Mouse (Mus musculus) hindbrain, embryonic 15.5 days (tissue): Measurements from ENCODE around the gene Slc4a1. TPM values are rescaled to one million over a fixed set of nuclear protein-coding genes. Genes with fewer than 3 reads are reported as not detected.

ENCODE experiments used
- ATAC-seq: fragments of 200-750 bp; cut with Nextera tagmentation; 2 replicates; pipeline ENCODE4 v1.8.0; 2017; ENCODE audit warnings: low read depth, moderate number of reproducible peaks, moderate TSS enrichment; ENCODE audit not compliant: low FRiP score
- H3K27ac ChIP-seq: fragments of 300-500 bp; sonication (generic); replicated peaks from 2 replicates; pipeline ENCODE4 v1.5.1; 2015; ENCODE audit warnings: mild to moderate bottlenecking, inconsistent platforms
- H3K27me3 ChIP-seq: fragments of 300-500 bp; sonication (generic); 2 replicates; pipeline ENCODE4 v1.6.1; 2015; ENCODE audit warnings: control low read depth, inconsistent platforms
- H3K36me3 ChIP-seq: fragments of 300-500 bp; sonication (generic); 2 replicates; pipeline ENCODE4 v1.6.1; 2015; ENCODE audit warnings: control low read depth, inconsistent platforms
- H3K4me1 ChIP-seq: fragments of 300-500 bp; sonication (generic); replicated peaks from 2 replicates; pipeline ENCODE4 v1.6.1; 2015; ENCODE audit warnings: control low read depth, inconsistent platforms
- H3K4me2 ChIP-seq: fragments of 300-500 bp; sonication (generic); 2 replicates; pipeline ENCODE4 v1.6.1; 2015; ENCODE audit warnings: moderate library complexity, mild to moderate bottlenecking, inconsistent platforms
- H3K4me3 ChIP-seq: fragments of 300-500 bp; sonication (generic); 2 replicates; pipeline ENCODE4 v1.5.1; 2015; ENCODE audit warnings: mild to moderate bottlenecking, inconsistent platforms
- H3K9ac ChIP-seq: fragments of 300-500 bp; sonication (generic); 2 replicates; pipeline ENCODE4 v1.6.1; 2015; ENCODE audit warnings: inconsistent platforms
- H3K9me3 ChIP-seq: fragments of 300-500 bp; sonication (generic); 2 replicates; pipeline ENCODE4 v1.6.1; 2016; ENCODE audit warnings: control low read depth, inconsistent platforms
- WGBS: fragments of 180-500 bp; shearing (Covaris S2); methylation state at CpG from one replicate; pipeline ENCODE4 v1.1.7; 2015; 5-methylcytosine and 5-hydroxymethylcytosine counted together
- polyA plus RNA-seq: library from polyadenylated mRNA; unstranded; fragments of >200 nt; fragmentation: Nextera tagmentation; extraction: Ambion mirVana; gene quantifications from 2 replicates; pipeline ENCODE4 v1.2.1, GENCODE M21; 2015

Gene Slc4a1
- polyA plus RNA-seq, 1 experiment from 2014 or later: 3.4 TPM

- H3K4me2 ChIP-seq: no peak overlapping the region
- no peak overlapping the region for H3K27ac ChIP-seq
- H3K27me3 ChIP-seq: no peaks in the 10 kb centered on the region
- no peak overlapping the region for H3K4me3 ChIP-seq
- 87% methylated on average over 6 of the region's 6 CpGs for WGBS
- peaks cover 50% of the 10 kb centered on the region for H3K36me3 ChIP-seq
- no peaks in the 10 kb centered on the region for H3K9me3 ChIP-seq
- H3K4me1 ChIP-seq: peaks cover 29% of the 10 kb centered on the region
- no peak for ATAC-seq
- H3K9ac ChIP-seq: no peak overlapping the region
Measured at GRCm38 (mm10) chr11:102312586-102312985, 53.4 kb downstream of the Slc4a1 start.

- peaks cover 29% of the 10 kb centered on the region for H3K4me1 ChIP-seq
- 87% methylated on average over 4 of the region's 4 CpGs for WGBS
- H3K27me3 ChIP-seq: no peaks in the 10 kb centered on the region
- H3K9me3 ChIP-seq: no peaks in the 10 kb centered on the region
- no peak overlapping the region for H3K27ac ChIP-seq
- H3K36me3 ChIP-seq: peaks cover 55% of the 10 kb centered on the region
- ATAC-seq: no peak
- H3K9ac ChIP-seq: no peak overlapping the region
- no peak overlapping the region for H3K4me3 ChIP-seq
- no peak overlapping the region for H3K4me2 ChIP-seq
Measured at GRCm38 (mm10) chr11:102311966-102312365, 54.0 kb downstream of the Slc4a1 start.

- ATAC-seq: no peak
- Histone ChIP-seq H3K36me3 (peaks cover 64% of the 10 kb centered on the region), H3K9me3 (no peaks in the 10 kb centered on the region), H3K4me1 (peaks cover 24% of the 10 kb centered on the region), H3K4me2 (no peak overlapping the region), H3K27ac (no peak overlapping the region), H3K27me3 (no peaks in the 10 kb centered on the region), H3K9ac (no peak overlapping the region), H3K4me3 (no peak overlapping the region)
- 38% methylated on average over 38 of the region's 38 CpGs for WGBS
Measured at GRCm38 (mm10) chr11:102310768-102311695, 55.0 kb downstream of the Slc4a1 start.

- Histone ChIP-seq H3K27ac (no peak overlapping the region), H3K36me3 (peaks cover 66% of the 10 kb centered on the region), H3K27me3 (no peaks in the 10 kb centered on the region), H3K9ac (no peak overlapping the region), H3K9me3 (no peaks in the 10 kb centered on the region), H3K4me2 (peak overlapping the region; percentile 43; the same call in 1 of the 2 replicates), H3K4me1 (peaks cover 16% of the 10 kb centered on the region), H3K4me3 (no peak overlapping the region; the same call in 1 of the 2 replicates)
- ATAC-seq: no peak
- WGBS: 90% methylated on average over 22 of the region's 22 CpGs
Measured at GRCm38 (mm10) chr11:102309821-102310617, 56.0 kb downstream of the Slc4a1 start.

- peaks cover 58% of the 10 kb centered on the region for H3K36me3 ChIP-seq
- H3K4me2 ChIP-seq: peak overlapping the region; percentile 43
- peak overlapping the region; percentile 7; the same call in 1 of the 2 replicates for H3K27ac ChIP-seq
- peaks cover 16% of the 10 kb centered on the region for H3K4me1 ChIP-seq
- ATAC-seq: peak; percentile 91
- no peaks in the 10 kb centered on the region for H3K27me3 ChIP-seq
- peak overlapping the region; percentile 8; the same call in 1 of the 2 replicates for H3K9ac ChIP-seq
- no peaks in the 10 kb centered on the region for H3K9me3 ChIP-seq
- under 1% methylated on average over 27 of the region's 27 CpGs for WGBS
- H3K4me3 ChIP-seq: peak overlapping the region; percentile 17
Measured at GRCm38 (mm10) chr11:102308979-102309378, 57.0 kb downstream of the Slc4a1 start.

- Histone ChIP-seq H3K27ac (no peak overlapping the region), H3K4me2 (no peak overlapping the region), H3K4me3 (no peak overlapping the region), H3K9me3 (no peaks in the 10 kb centered on the region), H3K27me3 (no peaks in the 10 kb centered on the region), H3K9ac (no peak overlapping the region), H3K36me3 (peaks cover 50% of the 10 kb centered on the region), H3K4me1 (peaks cover 16% of the 10 kb centered on the region)
- 90% methylated on average over 9 of the region's 9 CpGs for WGBS
- no peak for ATAC-seq
Measured at GRCm38 (mm10) chr11:102308104-102308503, 57.9 kb downstream of the Slc4a1 start.

GRCm38 (mm10) chr11:102305359-102305758 lies 60.6 kb downstream of the Slc4a1 start:
- H3K9me3 ChIP-seq: no peaks in the 10 kb centered on the region
- H3K4me3 ChIP-seq: no peak overlapping the region
- peaks cover 16% of the 10 kb centered on the region for H3K4me1 ChIP-seq
- no peak overlapping the region for H3K4me2 ChIP-seq
- no peak overlapping the region for H3K27ac ChIP-seq
- no peak overlapping the region for H3K9ac ChIP-seq
- 46% methylated on average over 3 of the region's 3 CpGs for WGBS
- ATAC-seq: no peak
- no peaks in the 10 kb centered on the region for H3K27me3 ChIP-seq
- H3K36me3 ChIP-seq: peaks cover 29% of the 10 kb centered on the region

GRCm38 (mm10) chr11:102304141-102304540 lies 61.9 kb downstream of the Slc4a1 start:
- peaks cover 23% of the 10 kb centered on the region for H3K36me3 ChIP-seq
- 43% methylated on average over 2 of the region's 2 CpGs for WGBS

GRCm38 (mm10) chr11:102299839-102300238 lies 66.2 kb downstream of the Slc4a1 start:
- no peak for ATAC-seq
- WGBS: 0% methylated on average over 1 of the region's 1 CpGs

More at GRCm38 (mm10) chr11:102304141-102304540, 61.9 kb downstream of the Slc4a1 start:
- H3K4me3 ChIP-seq: no peak overlapping the region
- H3K27me3 ChIP-seq: no peaks in the 10 kb centered on the region
- no peak overlapping the region for H3K27ac ChIP-seq
- ATAC-seq: no peak
- no peaks in the 10 kb centered on the region for H3K9me3 ChIP-seq
- H3K9ac ChIP-seq: no peak overlapping the region
- H3K4me2 ChIP-seq: no peak overlapping the region
- peaks cover 6% of the 10 kb centered on the region for H3K4me1 ChIP-seq

More at GRCm38 (mm10) chr11:102299839-102300238, 66.2 kb downstream of the Slc4a1 start:
- no peak overlapping the region for H3K4me2 ChIP-seq
- no peaks in the 10 kb centered on the region for H3K27me3 ChIP-seq
- H3K4me1 ChIP-seq: peaks cover 16% of the 10 kb centered on the region
- no peaks in the 10 kb centered on the region for H3K9me3 ChIP-seq
- H3K4me3 ChIP-seq: no peak overlapping the region
- H3K36me3 ChIP-seq: no peaks in the 10 kb centered on the region
- no peak overlapping the region for H3K9ac ChIP-seq
- H3K27ac ChIP-seq: no peak overlapping the region
